Mouse (Mus musculus) heart, postnatal 36 days (tissue): ENCODE measurements around the gene Nek6. TPM values are rescaled to one million over a fixed set of nuclear protein-coding genes. Genes with fewer than 3 reads are reported as not detected.

ENCODE experiments used
- DNase-seq, 2 experiments: peaks; one replicate each; pipeline ENCODE4 v3.0.0; 2021 to 2022
- intact Hi-C: fragments of 180-260 bp; cut with DNase I; formaldehyde crosslinking; loops from one replicate; pipeline ENCODE4 v1.15.1; 2025
- total RNA-seq, 2 experiments: library from RNA; stranded (reverse); gene quantifications; 2 replicates each; pipeline ENCODE4 v1.2.3; 2021

The Nek6 gene
- total RNA-seq, 2 experiments from 2014 or later, result 4.0 to 4.7 TPM

- no peak for DNase-seq
- intact Hi-C loops, result no loop called here
Measured at GRCm38 (mm10) chr2:38612596-38612995, 101.2 kb downstream of the Nek6 start.

- intact Hi-C loops, result no loop called here
- DNase-seq, result no peak
Measured at GRCm38 (mm10) chr2:38613576-38613975, 102.1 kb downstream of the Nek6 start.

GRCm38 (mm10) chr2:38614437-38614836 is 103.0 kb downstream of the Nek6 start:
- intact Hi-C loops, result no loop called here
- no peak for DNase-seq

- intact Hi-C loops, result loop anchor here (5.0 kb wide), 1 partner anchor 184 kb away; no protein-coding TSS in a partner anchor
- DNase-seq, result peak; percentile 25 to 29
Measured at GRCm38 (mm10) chr2:38616072-38616471, 104.6 kb downstream of the Nek6 start.

- intact Hi-C loops, result loop anchor here (5.0 kb wide), 1 partner anchor 185 kb away; no protein-coding TSS in a partner anchor
- no peak for DNase-seq
Measured at GRCm38 (mm10) chr2:38616956-38617872, 105.8 kb downstream of the Nek6 start.

- DNase-seq, result no peak
- intact Hi-C loops, result loop anchor here (5.0 kb wide), 1 partner anchor 187 kb away; no protein-coding TSS in a partner anchor
Measured at GRCm38 (mm10) chr2:38619777-38620176, 108.3 kb downstream of the Nek6 start.

- intact Hi-C loops, result no loop called here
- DNase-seq, result no peak
Measured at GRCm38 (mm10) chr2:38621076-38621475, 109.6 kb downstream of the Nek6 start.

- intact Hi-C loops, result no loop called here
- no peak for DNase-seq
Measured at GRCm38 (mm10) chr2:38621610-38622021, 110.2 kb downstream of the Nek6 start.

GRCm38 (mm10) chr2:38623411-38623810 is 112.0 kb downstream of the Nek6 start:
- DNase-seq, result no peak
- intact Hi-C loops, result no loop called here

- DNase-seq, result no peak
- intact Hi-C loops, result no loop called here
Measured at GRCm38 (mm10) chr2:38623821-38624590, 112.6 kb downstream of the Nek6 start.

GRCm38 (mm10) chr2:38628801-38629200 is 117.4 kb downstream of the Nek6 start:
- DNase-seq, result no peak
- intact Hi-C loops, result no loop called here

GRCm38 (mm10) chr2:38629451-38629850 is 118.0 kb downstream of the Nek6 start:
- intact Hi-C loops, result no loop called here
- DNase-seq, result no peak

GRCm38 (mm10) chr2:38630574-38630973 is 119.1 kb downstream of the Nek6 start:
- DNase-seq, result no peak
- intact Hi-C loops, result no loop called here

- intact Hi-C loops, result no loop called here
- no peak for DNase-seq
Measured at GRCm38 (mm10) chr2:38637716-38638267, 126.3 kb downstream of the Nek6 start.

GRCm38 (mm10) chr2:38641761-38642160 is 130.3 kb downstream of the Nek6 start:
- no peak for DNase-seq
- intact Hi-C loops, result loop anchor here (10.0 kb wide), 2 partner anchors 363 to 583 kb away; partner anchors contain the start of genes Arpc5l, Ppp6c and Rpl35

- DNase-seq, result peak; percentile 85 to 87
- intact Hi-C loops, result loop anchor here (10.0 kb wide), 2 partner anchors 361 to 581 kb away; partner anchors contain the start of genes Arpc5l, Ppp6c and Rpl35
Measured at GRCm38 (mm10) chr2:38643625-38644427, 132.4 kb downstream of the Nek6 start, which contains the start of gene Psmb7. Gene Psmb7, minus strand, starts transcription at chr2:38644087.
